Mouse (Mus musculus): ENCODE results near the gene Esrrg. TPM values are rescaled to one million over a fixed set of nuclear protein-coding genes. Genes with fewer than 3 reads are reported as not detected.

The Esrrg gene
- polyA plus RNA-seq, 1 experiment from 2014 or later, result 0.33 TPM

DNA sequence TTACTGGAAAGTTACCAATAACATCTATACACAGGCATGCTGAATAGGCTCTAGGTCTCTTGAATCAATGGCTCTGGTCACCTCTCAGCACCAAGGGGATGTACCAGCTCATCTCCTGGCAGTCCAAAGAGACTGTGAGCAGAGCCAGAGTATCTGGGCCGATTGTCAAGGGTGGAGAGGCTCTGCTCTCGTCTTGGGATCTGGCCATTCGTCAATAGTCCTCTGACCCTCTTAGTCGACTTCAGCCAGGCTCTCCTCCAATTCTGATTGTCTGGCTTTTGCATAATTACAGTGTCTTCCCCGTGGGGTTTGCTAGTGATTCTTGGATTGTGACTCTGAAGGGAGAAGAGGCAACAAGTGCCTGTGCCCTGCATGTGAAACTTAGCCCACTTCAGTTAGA is 41.3 kb downstream of the Esrrg start:
- DNase-seq (ENCODE audit: low spot score), result no peak

DNA sequence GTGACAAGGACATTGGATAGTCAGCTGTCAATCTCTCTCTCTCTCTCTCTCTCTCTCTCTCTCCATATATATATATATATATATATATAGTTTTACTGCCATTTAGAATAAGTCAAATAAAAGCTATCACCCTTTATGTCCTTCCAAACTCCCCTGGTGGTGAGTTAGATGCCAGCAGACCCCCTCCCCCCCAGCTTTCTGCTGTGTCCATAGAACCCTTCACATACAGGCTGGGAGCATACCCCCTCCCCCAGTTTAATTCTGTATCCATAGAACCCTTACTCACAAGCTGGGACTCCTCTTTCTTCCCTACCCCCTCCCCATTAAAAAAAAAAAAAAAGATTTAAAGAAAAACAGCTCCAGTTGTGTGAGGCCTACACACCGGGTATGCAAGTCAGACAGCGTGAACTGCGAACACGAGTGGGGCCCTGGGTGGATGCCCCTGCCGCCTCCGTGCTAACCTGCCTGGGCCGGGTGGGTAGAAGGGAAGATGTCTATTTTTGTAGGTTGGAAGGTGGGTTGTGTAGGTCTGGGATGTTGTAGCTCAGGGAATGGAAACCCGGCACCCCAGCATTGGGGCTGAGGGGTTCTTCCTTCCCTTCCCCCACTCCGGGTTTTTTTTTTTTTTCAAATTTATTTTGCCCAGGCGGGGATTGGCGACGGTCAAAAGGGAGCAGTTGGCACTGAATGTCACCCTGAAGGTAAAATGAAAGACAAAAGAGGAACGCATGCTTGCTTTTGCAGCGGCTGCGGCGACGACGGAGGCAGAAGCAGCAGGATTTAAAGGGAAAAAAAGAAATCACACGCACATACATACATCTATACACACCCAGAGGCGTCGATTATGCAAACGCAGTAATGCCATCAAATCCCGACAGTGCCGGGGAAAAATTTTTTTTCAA is 42.4 kb downstream of the Esrrg start:
- DNase-seq (ENCODE audit: low spot score), result no peak

- no peak for DNase-seq (ENCODE audit: low spot score)
Observed at GRCm38 (mm10) chr1:187651688-187652241, 43.2 kb downstream of the Esrrg start.

- DNase-seq (ENCODE audit: low spot score), result no peak
Observed at GRCm38 (mm10) chr1:187652445-187652844, 43.9 kb downstream of the Esrrg start.

DNA sequence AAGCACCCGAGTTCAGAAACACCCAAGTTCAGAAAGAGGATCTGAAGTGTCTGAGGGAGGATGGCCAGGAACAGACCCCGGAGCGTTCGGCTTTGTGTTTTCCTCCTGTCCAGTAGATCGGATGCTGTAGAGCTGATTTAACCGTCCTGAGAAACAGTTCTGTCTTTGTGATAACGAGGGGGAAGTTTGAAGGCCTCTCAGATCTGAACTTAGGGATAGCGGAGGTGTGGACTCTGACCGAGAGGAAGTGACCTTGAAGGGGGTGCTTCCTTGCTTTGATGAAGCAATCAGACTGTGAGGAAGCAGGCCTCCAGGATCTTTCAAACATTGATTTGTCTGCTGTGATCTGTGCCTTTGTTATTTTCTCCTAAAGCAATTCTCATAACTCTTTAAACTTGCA is 44.8 kb downstream of the Esrrg start:
- DNase-seq (ENCODE audit: low spot score), result no peak

GRCm38 (mm10) chr1:187660963-187661362 is 52.4 kb downstream of the Esrrg start:
- DNase-seq (ENCODE audit: low spot score), result no peak

GRCm38 (mm10) chr1:187662083-187662609 is 53.6 kb downstream of the Esrrg start:
- DNase-seq (ENCODE audit: low spot score), result no peak

GRCm38 (mm10) chr1:187663376-187663775 is 54.8 kb downstream of the Esrrg start:
- DNase-seq (ENCODE audit: low spot score), result no peak

DNA sequence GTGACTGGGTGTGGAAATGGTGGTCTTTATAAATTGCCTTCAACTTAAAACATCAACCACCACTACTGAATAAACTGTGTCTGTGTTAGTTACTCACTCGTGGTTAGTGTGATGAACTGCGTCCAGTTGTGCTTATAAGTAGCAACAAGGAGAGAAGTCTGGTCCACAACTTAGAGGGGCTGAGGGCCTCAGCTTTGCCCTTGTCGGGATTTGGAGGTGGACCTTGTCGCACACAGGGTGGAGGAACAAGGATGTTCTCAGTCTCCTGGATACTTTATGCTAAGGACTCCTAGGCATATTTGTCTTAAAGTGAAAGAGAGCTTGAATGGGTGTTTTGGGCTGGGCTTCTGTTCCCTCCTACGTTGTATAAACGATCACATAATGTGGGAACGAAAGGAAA is 55.7 kb downstream of the Esrrg start:
- DNase-seq (ENCODE audit: low spot score), result no peak

- DNase-seq (ENCODE audit: low spot score), result no peak
Observed at GRCm38 (mm10) chr1:187665901-187666600, 57.5 kb downstream of the Esrrg start.

DNA sequence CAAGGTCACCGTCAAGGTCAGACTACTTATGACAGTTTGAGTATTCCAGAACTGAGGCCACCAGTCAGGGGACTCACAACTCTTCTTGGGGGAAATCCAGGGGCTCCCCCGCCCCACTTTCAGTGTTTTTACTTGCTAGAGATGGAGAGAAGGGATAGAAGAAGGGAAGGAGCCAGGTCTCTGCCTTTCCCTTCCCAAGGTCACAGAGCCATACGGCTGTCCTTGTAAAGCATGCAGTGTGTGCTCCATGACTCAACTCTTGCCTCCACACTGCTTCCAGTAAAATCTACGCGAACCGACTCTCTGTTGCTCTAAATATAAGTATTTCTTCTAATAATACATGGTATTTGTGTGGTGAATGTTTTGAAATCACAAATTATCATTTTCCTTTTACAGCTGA is 61.2 kb downstream of the Esrrg start:
- DNase-seq (ENCODE audit: low spot score), result no peak

DNA sequence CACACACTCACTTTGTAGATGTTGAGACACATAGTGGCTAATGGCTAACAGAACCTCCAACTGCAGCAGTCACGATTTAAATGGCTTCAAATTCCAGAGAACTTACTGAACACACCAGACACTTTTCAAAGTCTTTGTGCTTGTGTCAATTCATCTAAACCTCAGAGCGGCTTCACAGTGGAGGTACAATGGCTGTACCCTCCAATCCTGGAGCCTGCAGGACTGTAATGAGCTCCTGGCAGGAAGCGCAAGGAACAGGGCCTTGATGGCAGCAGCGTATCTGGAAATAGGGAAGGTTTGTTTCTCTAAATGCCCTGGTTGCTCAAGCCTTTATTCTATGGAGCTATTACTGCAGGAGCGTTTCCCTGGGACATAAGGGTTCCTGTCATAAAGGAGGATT is 63.9 kb downstream of the Esrrg start:
- DNase-seq (ENCODE audit: low spot score), result no peak

- DNase-seq (ENCODE audit: low spot score), result no peak
Observed at GRCm38 (mm10) chr1:187674771-187675186, 66.2 kb downstream of the Esrrg start.

GRCm38 (mm10) chr1:187676626-187677025 is 68.0 kb downstream of the Esrrg start:
- DNase-seq (ENCODE audit: low spot score), result no peak

DNA sequence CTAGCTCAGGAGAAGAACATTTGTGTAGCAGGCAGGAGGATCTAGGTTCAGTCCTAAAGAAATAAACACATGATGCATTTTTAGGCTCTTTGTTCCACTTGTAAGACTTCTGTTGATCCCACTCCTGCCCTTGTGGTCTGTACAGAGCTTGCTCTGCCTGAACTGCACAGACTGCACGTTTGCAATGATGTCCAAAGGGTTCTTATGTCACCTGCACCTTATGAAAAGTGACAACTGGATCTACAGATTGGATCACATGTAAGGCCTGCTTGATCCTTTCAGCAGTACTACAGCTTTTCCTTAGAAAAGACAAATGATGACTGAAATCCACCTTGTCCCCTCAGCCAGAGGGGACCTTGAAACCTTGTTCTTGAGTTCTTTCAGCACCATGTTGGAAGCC is 70.7 kb downstream of the Esrrg start:
- no peak for DNase-seq (ENCODE audit: low spot score)

- DNase-seq (ENCODE audit: low spot score), result no peak
Observed at GRCm38 (mm10) chr1:187684519-187684918, 75.9 kb downstream of the Esrrg start.

- DNase-seq (ENCODE audit: low spot score), result no peak
Observed at GRCm38 (mm10) chr1:187691846-187692525, 83.4 kb downstream of the Esrrg start.

DNA sequence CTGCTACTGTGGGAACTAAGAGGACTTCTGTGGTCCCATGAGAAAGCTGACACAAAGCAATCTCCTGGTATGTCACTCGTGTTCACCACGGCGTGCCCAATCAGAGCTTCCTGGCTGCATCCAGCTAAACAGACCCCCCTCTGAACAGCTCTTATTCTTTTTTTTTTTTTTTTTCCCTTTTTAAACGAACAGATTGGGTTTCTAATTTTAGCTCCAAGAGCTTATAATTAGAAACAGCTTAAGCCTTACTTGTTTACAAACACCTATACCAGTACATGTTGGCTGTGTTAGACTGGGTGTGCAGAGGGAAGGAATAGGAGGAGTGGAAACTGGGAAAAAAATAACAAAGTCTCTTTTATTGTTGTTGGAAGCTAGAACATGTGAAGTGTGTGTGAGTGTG is 86.3 kb downstream of the Esrrg start:
- DNase-seq (ENCODE audit: low spot score), result no peak

GRCm38 (mm10) chr1:187698201-187698600 is 89.6 kb downstream of the Esrrg start:
- no peak for DNase-seq (ENCODE audit: low spot score)

GRCm38 (mm10) chr1:187700963-187701362 is 92.4 kb downstream of the Esrrg start:
- DNase-seq (ENCODE audit: low spot score), result no peak

DNA sequence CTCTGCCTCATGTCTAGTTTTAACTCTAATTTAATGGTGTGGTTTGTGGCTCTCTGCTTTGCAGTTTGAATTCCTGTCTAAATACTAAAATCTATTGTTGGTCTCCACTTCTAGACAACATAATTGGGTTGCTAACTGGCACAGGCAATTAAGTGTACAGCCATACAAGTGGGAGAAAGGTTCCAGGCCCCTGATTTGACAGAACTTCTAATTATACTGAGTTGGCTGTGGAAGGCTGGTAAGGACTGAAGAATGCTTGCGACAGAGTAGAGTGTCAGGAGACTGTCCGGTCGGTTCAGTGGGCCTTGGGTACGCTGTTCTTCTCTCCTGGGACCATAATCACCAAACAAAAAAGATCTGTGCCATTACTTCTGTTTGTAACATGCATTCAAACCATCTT is 96.3 kb downstream of the Esrrg start:
- DNase-seq (ENCODE audit: low spot score), result no peak

DNA sequence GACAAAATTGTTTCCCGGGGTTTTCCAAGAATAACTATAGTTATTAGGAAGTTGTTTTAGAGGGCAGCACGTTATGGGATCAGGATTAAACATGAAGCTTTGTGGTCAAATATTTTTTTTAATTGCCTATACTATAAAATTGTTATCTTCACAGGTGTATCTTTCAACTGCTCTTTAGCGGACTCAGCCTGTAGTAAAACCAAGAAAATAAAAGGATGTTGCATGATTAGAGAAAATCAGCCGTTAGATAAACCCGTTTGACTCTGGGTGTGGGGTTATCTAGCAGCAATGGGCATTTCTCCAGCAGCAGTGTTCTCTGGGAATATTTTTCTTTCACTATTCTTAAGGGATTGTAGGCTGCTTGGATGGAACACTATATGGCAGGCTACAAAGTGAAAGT is 96.8 kb downstream of the Esrrg start:
- DNase-seq (ENCODE audit: low spot score), result no peak
